Mouse (Mus musculus) layer of hippocampus, adult 18-20 months (tissue): Measurements from ENCODE around the gene Dgki. TPM values are rescaled to one million over a fixed set of nuclear protein-coding genes. Genes with fewer than 3 reads are reported as not detected.

Experiments
- DNase-seq, 2 experiments: peaks; one replicate each; pipeline ENCODE4 v3.0.0; 2022; ENCODE audit warnings: low spot score in 2 of 2
- total RNA-seq, 2 experiments: library from RNA; stranded (reverse); gene quantifications; 2 replicates each; pipeline ENCODE4 v1.2.3; 2021

Gene Dgki
- total RNA-seq, 2 experiments from 2014 or later: 86.9 to 88.0 TPM

DNA sequence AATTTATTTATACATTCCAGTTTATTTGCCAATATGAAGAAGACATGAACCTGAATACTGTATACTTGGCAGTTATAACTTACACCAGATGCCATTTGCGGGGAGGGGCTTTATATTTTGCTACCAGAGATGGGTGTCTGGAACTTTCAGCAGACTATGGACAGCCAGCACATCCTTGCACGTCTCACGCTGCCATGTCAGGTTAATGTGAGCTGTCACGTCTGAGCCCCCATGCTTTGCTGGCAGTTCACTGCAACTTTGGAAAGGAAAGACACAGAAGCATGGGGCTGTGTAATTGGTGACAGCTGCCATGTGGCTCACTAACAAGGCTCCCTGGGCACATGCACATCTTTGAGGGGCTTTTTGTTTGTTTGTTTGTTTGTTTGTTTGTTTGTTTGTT, 368.5 kb downstream of the Dgki start:
- DNase-seq: no peak

DNA sequence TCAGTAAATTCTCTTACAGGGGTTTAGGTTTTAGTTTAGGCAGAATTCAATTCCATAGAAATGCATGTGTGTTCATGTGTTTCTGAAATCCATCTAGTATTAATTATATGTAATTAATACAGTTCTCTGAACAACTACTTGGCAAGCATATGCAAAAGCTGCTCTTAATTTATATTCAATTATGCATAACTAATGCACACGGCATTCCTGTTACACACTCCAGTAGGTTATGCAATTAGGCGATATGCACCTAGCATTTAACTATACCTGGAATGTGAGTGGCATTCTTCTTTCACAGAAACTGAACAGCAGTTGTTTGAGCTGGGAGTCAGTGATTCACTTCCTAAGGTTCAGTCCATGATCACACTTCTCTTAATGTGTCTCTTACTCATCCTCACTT, 370.2 kb downstream of the Dgki start:
- no peak for DNase-seq

DNA sequence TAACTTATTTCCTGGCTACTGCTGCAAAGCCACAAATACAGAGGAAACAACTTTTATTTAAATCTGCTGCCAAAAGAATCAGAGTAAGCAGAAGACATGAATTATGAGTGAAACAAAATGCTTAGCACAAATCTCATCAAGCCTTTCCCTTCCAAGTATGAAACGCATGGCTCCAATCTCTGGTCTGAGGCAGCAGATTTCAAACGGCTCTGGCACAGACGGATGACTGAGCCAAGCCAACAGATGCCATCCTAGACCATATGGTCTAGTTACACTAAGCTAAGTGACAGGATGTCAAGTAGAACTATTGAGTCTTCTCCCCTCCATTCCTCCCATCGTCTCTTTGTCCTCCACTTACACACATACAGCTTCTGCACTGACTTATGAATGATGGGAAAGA, 373.5 kb downstream of the Dgki start:
- peak; percentile 33 to 69 for DNase-seq

DNA sequence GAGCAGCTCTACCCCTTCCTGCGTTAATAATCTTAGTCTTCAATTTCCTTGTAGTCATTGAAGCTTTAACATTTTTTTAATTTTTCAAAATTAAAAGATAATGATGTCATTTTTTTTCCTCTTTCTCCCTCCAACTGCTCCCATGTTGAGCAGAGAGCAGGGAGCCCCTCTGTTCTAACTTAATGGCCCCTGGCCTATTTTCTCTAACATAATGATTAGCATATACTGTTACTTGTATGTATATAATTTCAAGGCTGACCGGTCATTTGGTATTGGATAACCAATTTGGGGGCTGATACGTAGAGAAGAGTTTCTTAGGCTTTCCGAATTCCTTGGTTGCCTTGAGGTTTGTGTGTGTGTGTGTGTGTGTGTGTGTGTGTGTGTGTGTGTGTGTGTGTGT, 378.0 kb downstream of the Dgki start:
- no peak for DNase-seq

DNA sequence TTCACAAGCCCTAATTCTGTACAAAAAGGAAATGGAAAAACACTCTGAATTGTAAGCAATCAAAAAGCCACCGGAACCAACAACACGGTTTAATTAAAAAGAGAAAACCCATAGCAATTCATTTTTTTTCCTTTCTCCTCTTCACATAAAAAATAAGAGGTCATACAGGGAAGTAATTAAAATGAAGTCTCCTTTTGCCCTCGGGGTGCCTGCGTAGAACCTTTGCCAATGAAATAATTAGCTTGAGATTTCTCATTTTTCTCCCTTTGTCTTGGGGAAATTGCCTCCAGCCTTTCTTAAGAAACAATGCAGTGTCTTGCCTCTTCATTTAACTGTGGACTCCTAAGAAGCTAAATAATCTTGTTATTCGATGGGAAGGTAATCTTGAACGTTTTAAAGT, 388.4 kb downstream of the Dgki start:
- no peak for DNase-seq

DNA sequence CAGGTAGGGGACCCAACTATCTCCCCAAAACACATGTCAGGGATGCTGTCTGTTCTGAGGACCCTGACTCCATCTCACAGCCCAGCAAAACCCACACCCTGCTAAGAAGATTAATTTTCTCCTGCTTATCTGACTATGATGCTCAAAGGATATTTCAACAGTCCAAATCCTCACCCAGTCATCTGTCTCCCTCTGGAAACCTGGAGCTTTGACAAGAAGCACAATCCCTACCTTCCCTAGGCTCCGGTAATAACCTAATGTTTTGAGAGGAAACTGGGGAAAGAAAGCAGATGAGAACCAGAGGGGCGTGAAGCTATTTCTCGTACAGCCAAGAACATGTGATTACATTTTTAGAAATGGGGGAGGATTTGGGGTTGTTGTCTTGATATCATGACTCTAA, 392.8 kb downstream of the Dgki start:
- no peak for DNase-seq

DNA sequence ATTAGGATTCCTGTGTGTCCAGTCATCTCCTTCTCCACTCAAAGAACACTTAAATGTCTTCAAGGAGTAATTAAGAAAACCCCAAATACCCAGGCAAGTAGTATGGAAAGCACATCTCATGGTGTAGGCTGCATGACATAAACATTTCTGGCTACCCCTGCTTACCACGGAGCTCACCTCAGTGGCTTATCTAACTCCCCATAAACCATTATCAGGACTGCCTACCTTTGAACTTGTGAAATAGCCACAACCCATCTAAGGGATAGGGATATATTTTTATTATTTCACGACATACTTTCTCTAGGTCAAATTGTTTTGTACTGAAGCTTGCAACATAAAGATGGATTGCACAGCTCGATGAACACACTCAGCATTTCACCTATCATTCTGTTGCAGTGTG, 394.0 kb downstream of the Dgki start:
- DNase-seq: no peak

DNA sequence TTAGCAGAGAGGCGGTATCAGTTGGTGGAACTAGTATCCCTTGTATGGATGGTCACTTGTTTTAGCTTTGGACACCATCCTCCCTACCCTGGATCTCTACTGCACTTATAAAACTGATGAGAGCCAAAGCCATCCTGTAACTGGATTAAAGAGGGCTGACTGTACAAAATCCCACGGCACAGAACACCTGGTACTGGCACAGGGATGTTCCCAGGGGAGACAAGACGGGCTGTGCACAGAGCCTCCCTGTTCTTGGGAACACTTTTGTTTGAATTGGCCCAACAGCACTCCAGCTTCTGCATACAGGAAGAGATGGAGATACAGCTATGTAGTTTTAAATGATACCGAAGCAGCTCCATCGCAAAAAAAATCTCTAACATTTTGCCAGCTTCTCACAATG, 395.1 kb downstream of the Dgki start:
- DNase-seq: no peak

DNA sequence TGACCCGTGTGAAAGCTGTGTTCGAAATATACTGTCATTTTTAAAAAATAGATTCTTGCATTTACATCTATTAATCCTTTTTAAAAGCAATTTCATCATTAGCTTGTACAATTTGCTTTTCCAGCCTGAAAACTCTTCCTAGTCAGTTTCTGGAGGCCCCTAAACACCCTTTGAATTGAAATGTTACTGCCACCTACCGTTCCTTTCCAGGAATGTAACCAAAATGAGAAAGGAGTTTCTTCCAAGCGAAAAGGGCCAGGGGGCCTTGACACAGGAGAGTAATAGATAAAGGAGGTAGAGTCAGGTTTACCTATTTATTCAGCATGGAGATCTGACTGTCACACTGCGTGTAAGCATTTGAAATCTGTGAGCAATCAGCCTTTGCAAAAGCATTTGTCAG, 396.2 kb downstream of the Dgki start:
- peak in 1 of 2 experiments; percentile 80 for DNase-seq

DNA sequence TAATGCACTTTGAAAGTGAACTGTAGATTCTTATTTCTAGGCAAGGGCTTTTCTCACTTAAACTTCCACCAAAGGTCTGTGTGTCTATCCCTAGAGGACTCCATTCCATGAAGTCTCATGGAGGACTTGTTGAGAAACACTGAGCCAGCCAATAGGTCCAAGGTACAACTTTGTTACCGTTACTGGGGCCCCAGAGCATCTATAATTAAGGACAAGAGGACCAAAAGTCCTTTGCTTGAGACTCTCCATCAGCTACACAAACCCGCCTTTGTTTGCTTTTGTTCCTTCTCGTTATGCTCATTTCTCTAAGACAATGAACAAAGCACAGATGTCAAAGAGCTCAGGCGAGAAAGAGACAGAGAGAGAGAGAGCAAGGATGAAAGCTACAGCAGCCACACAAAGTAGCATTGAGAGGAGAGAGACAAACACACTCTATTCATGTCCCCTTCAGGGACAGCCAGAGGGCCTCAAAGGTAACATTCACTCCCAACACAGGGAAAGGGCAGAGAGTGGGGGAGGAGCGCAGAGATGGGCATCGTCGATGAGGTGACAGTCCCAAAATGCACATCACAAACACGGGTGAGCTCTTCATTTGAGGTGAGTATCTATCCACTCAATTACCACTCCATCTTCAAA, 396.7 kb downstream of the Dgki start:
- no peak for DNase-seq

DNA sequence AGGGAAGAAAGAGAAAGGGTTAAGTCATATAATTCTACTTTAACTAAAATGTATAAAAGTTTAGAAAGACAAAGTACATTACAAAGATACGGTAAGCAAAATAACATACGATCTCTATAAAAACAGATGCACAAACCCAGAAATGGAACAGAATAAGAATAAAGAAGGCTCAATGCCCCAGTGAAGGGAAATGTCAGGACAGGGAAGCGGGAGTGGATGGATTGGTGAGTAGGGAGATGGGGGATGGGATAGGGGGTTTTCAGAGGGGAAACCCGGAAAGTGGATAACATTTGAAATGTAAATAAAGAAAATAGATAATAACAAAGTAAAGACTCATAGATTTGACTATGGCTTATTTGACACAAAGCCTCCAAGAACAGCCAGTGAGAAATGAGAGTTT, 400.1 kb downstream of the Dgki start:
- DNase-seq: no peak

DNA sequence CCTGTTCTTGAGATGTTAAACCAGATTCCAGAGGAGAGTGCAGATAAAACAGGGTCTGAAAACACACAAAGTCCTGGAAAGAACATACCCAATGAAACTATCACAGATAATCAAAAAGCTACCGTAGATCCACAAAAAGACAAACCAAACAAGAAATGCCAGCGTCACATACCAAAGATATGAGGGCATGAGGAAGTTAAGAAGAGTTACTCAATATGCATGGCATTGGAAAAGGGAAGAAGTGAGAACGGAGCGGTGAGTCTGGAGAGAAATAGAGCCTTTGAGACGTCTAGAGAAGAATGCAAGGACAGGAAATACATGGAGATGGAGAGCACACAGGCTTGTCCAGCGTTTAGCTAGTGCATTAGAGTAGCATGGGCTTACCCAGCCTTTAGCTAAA, 401.6 kb downstream of the Dgki start:
- DNase-seq: no peak

DNA sequence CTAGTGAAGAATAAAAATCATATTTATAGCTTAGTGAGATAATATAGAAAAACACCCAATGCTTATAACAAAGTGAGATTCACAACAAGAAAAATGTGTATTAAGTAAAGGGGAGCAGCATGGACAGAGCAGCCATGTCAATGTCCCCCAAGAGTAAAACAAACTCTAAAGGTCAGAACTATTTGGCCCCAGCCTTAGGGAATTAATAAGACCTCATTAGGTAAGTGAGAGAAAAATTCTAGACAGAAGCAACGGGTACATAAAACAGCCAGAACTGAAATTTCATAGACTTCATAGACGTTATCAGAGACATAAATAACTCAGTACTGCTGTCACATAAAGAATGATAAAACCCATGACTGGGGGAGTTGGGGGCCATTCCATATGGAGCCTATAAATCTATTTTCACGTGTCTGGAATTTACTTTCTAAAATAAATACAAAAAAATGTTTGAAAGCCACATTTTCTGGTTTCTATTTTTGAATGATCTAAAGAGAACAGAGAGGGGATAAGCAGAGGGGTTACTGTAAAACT, 402.3 kb downstream of the Dgki start:
- no peak for DNase-seq

DNA sequence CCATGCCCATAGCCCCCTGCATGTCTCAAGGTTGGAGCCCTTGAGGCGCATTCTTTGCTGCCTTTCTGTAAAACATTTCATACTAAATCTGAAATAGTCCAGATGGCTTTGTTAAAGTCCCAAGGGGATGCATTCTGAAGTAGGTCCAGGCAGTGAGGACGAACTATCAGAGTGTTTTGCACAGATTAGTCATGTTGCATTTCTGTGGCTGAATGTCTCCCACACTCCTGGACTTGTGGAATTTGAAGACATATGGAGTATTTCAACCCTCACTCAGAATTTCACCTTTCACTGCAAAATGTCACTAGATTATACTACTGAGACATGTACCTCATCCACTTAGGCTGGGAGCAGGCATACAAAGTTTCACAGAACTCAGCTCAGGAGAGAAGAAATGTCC, 403.3 kb downstream of the Dgki start:
- DNase-seq: no peak

DNA sequence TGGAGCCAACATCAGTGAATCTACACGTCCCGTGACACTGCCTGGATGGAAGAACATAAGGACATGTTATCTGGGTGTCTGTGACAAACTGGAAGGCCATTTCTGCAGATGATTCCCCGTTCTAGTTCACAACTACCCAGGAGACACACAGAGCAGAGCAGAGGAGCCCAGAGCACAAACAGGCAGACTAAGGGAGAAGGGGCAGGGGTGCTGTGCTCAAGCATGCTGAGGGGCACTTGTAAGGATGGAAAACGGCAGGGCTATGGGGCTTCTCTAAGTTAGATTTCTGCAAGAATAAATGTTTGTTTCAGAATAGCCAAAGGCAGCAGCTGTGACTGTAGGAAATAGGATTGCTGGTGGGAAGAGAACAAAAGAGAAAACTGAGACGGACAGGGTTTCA, 408.2 kb downstream of the Dgki start:
- no peak for DNase-seq

DNA sequence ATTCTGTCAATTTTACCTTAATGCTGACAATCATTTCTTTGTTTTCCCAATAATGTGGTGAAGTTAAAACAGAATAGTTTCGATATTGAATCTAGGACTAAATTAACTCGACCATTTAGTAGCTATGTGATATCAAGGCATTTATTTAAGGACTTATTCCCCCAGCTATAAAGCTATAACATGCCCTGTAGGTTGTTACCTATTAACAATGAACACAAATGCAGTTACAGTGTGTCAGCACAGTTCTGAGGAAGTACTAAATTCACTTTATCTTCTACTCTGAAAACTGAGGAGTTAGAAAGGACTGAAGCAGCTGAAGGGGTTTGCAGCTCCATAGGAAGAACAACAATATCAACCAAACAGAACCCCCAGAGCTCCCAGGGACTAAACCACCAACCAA, 409.2 kb downstream of the Dgki start:
- DNase-seq: no peak

DNA sequence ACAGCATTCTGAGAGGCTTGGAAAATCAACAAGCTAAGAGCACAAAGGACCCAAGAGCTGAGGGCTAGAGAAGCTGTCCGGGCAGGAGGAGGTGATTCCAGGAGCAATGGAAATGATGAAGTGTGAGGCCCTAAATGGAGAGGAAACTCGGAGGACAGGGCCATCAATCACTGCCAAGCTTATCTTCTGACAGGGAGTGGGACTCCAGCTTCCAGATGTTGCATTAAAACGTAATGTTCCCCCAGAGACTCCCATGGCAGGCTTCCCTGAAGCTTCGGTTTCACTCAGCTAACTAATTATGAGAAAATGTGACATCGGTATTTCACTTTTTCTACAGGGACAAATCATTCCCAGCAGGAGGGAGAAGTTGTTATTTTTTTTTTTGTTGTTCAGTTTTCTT, 409.7 kb downstream of the Dgki start:
- no peak for DNase-seq

DNA sequence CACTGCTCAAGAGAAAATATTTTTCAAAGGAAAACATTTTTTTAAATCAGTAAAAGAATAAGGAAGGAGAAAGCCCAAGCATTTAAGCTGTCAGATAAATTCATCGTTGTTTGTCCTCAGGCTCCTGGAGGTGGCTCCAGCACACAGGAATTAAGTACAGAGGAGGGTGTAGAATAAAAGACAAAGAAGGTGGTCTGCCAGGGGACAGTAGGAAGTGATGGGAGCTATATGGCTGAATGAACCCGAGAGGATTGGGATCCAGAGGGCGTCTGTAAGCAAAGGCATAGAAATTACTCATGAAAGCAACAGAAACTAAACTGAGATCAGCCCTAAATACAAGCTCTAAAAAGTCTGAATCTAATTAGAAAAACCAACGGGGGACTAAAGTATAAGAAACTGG, 418.7 kb downstream of the Dgki start:
- no peak for DNase-seq

DNA sequence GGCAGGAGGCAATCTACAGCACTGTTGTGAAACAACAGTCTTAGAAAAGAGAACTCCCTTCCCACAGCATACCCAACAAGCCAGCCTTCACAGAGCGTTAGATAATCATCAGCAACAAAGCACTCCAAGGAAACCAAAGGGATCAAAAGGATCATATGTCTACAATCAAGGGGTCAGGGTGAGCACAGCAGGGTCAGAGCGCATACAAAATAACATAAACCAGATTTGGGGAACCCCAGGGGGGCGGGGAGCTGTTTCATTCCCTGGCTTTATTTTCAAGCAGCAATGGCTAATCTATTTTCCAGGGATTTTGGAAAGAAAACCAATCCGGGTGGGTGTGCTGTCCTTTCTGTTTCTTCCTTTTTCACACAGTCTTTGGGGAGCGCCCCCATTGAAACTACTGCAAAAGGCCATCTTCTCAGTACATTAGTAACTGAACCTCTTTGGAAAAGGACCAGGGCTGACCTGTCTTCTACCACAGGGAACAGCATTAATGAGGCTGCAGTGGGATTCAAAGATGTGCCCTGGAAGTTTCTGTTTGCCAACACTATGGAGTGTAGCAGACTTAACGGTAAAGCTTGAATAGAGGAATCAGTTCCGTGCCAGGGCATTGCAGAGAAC, 419.2 kb downstream of the Dgki start:
- no peak for DNase-seq

DNA sequence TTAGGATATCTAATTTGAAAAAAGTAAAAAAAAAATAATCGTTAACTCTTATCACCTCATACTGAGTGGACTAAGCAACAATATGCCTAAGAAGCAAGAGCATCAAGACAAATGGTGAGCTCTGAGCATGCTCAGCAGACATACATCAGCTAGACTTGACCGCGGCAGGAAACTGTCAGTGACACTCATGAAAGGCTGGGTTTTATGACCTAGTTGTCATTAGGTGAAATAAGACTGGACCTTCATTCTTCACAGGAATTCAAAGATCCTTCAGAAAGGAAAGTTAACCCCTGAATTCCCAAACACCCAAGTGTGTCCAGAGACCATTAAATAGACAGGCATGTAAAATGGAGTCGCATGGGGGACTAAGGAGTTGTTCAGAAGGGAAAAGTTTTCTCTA, 422.6 kb downstream of the Dgki start:
- no peak for DNase-seq

DNA sequence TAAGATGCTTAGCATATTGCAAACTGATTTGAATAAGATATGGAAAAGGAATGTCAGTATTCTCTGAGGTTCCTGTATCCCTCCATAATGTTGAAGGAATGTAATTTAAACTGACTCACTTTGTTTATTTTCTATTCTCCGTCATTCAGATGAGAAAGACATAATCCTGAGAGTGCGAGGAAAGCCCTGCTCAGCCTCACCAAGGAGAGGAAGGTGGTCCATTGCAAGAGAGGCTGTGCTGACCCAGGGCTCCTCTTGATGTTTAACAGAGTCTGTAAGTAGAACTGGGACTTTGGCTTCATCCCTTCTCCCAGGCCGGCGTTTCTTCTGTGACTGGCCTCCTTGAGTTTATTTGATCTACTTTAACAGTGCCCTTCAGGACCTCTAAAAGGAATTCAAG, 423.6 kb downstream of the Dgki start:
- no peak for DNase-seq

DNA sequence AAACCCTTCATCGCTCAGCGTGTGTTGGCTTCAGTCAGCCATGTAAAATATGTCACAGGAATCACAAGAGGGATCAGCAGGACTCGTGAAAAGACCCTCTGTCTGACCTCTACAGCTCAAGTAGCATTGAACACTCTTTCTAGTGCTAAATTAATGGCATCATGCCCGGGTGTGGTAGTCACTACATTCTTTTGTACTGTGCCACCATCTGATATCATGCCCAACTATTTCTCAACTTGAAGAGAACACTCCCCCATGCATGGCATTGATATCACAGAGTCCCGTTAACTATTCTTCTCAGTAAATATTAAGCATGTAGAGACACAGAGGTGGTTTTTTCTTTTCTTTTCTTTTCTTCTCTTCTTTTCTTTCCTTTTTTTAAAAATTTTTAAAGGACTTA, 424.1 kb downstream of the Dgki start:
- DNase-seq: peak in 1 of 2 experiments; percentile 22

DNA sequence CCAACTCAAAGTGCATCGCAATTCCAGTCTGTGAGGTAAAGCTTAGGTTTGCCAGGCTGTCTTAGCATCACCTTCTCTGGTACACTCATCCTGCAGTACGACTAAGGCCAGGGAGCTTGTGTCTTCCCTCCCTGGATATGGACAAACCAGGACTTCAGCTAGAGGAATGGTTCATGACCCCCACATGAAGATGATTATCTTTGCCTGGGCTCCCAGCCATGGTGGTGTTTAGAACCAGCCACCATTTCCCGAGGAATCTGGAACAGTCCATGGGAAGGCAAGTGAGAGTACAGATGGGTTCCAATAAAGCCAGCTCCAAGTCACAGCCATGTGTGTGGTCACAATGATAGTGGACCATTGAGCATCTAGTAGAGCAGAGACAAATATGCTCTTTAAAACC, 427.1 kb downstream of the Dgki start:
- DNase-seq: no peak
